Mouse (Mus musculus) liver, embryonic 12.5 days (tissue): Measurements from ENCODE around the gene Trp53rkb. TPM values are rescaled to one million over a fixed set of nuclear protein-coding genes. Genes with fewer than 3 reads are reported as not detected.

Source experiments
- ATAC-seq: fragments of 200-750 bp; cut with Nextera tagmentation; 2 replicates; pipeline ENCODE4 v1.8.0; 2017; ENCODE audit warnings: moderate number of reproducible peaks, mild to moderate bottlenecking, moderate library complexity
- H3K27ac ChIP-seq: fragments of 300-500 bp; sonication (generic); 2 replicates; pipeline ENCODE4 v1.5.1; 2016; ENCODE audit warnings: mild to moderate bottlenecking
- H3K27me3 ChIP-seq: fragments of 300-500 bp; sonication (generic); replicated peaks from 2 replicates; pipeline ENCODE4 v1.6.1; 2016; ENCODE audit warnings: mild to moderate bottlenecking, moderate library complexity
- H3K36me3 ChIP-seq: fragments of 300-500 bp; sonication (generic); 2 replicates; pipeline ENCODE4 v1.6.1; 2016; ENCODE audit warnings: mild to moderate bottlenecking, moderate library complexity
- H3K4me1 ChIP-seq: fragments of 300-500 bp; sonication (generic); 2 replicates; pipeline ENCODE4 v1.6.1; 2016
- H3K4me2 ChIP-seq: fragments of 300-500 bp; sonication (generic); 2 replicates; pipeline ENCODE4 v1.6.1; 2016; ENCODE audit warnings: mild to moderate bottlenecking, moderate library complexity
- H3K4me3 ChIP-seq: fragments of 300-500 bp; sonication (generic); 2 replicates; pipeline ENCODE4 v1.5.1; 2016; ENCODE audit warnings: mild to moderate bottlenecking, moderate library complexity
- H3K9ac ChIP-seq: fragments of 300-500 bp; sonication (generic); 2 replicates; pipeline ENCODE4 v1.6.1; 2016; ENCODE audit warnings: mild to moderate bottlenecking, moderate library complexity
- H3K9me3 ChIP-seq: fragments of 300-500 bp; sonication (generic); replicated peaks from 2 replicates; pipeline ENCODE4 v1.6.1; 2016; ENCODE audit warnings: mild to moderate bottlenecking, moderate library complexity
- WGBS: fragments of 180-500 bp; shearing (Covaris S2); methylation state at CpG from one replicate; pipeline ENCODE4 v1.1.7; 2016; ENCODE audit not compliant: insufficient replicate concordance; 5-methylcytosine and 5-hydroxymethylcytosine counted together
- polyA plus RNA-seq: library from polyadenylated mRNA; unstranded; fragments of >200 nt; fragmentation: Nextera tagmentation; extraction: Ambion mirVana; gene quantifications from 2 replicates; pipeline ENCODE4 v1.2.1, GENCODE M21; 2016

Trp53rkb gene
- polyA plus RNA-seq, 1 experiment from 2014 or later = 5.0 TPM

DNA sequence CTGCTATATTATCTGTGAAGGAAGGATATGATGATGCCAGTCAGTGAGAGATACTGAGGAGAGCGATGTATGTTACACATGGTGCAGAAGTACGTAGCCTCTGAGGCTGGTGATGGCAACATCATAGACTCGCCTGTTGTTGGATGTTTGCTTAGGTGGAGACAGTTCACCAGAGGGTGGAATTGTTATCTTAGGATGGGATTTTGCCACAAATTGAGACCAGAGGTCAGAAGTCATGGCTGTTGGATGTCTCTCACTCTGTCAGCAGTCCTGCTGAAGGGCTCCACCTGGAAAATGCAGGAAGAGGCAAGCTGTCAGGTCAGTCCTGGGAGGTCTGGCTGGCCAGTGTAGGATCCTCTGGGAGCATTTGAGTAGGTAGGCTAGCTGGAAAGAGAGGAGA lies 29.1 kb downstream of the Trp53rkb start:
- no peak; the same call in 1 of the 2 replicates for ATAC-seq
- Histone ChIP-seq H3K4me3 (no peak overlapping the region), H3K27me3 (no peaks in the 10 kb centered on the region), H3K9me3 (no peaks in the 10 kb centered on the region), H3K36me3 (peaks cover 6% of the 10 kb centered on the region), H3K4me1 (peaks cover 49% of the 10 kb centered on the region), H3K9ac (no peak overlapping the region; the same call in 1 of the 2 replicates), H3K4me2 (no peak overlapping the region), H3K27ac (no peak overlapping the region)
- 71% methylated on average over 3 of the region's 3 CpGs for WGBS

DNA sequence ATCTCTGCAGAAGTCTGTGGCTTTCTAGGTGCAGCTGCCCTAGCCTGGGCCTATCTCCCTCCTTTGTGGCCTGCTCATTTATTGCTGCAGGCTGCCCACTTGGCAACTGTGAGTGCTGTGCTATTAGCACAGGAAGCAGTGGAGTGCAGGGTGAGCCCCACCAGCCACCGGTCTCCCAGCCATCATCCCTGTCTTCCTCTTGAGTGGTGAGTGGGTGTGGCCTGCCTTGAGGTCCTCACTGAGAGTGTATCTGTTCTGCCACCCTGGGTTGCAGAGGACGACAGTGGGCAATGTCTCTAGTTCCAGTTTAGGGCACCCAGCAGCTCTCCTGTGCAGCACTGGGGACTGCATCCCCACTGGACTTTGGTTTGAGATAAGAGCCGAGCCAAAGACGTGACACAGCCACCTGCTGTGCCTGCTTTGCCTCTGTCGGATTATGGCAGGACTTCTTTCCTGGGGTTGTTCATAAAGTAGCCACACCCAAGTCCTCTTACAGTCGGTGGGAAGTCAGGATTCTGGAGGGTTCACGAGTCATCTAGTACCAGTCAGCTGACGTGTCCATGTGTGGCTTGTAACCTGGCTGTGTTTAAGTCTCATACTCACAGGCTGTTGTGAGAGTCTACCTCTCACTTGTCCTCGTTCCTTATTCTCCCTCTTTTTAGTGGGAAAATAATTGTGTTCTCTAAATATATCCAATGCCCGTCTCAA lies 29.9 kb downstream of the Trp53rkb start:
- no peaks in the 10 kb centered on the region for H3K9me3 ChIP-seq
- no peak overlapping the region for H3K27ac ChIP-seq
- H3K27me3 ChIP-seq = no peaks in the 10 kb centered on the region
- 0 out of 2 replicates have a peak, but pooled peaks have one; percentile 13 for ATAC-seq
- H3K36me3 ChIP-seq = peaks cover 11% of the 10 kb centered on the region
- no peak overlapping the region for H3K4me3 ChIP-seq
- H3K4me1 ChIP-seq = peaks cover 49% of the 10 kb centered on the region
- no peak overlapping the region; the same call in 1 of the 2 replicates for H3K9ac ChIP-seq
- no peak overlapping the region for H3K4me2 ChIP-seq
- WGBS = 45% methylated on average over 10 of the region's 10 CpGs

GRCm38 (mm10) chr2:166822901-166823300 lies 30.6 kb downstream of the Trp53rkb start:
- Histone ChIP-seq H3K27me3 (no peaks in the 10 kb centered on the region), H3K27ac (no peak overlapping the region), H3K9me3 (no peaks in the 10 kb centered on the region), H3K4me1 (peaks cover 49% of the 10 kb centered on the region), H3K4me3 (no peak overlapping the region), H3K9ac (no peak overlapping the region), H3K36me3 (peaks cover 11% of the 10 kb centered on the region), H3K4me2 (no peak overlapping the region)
- 75% methylated on average over 2 of the region's 2 CpGs for WGBS
- no peak for ATAC-seq

GRCm38 (mm10) chr2:166824386-166824785 lies 32.1 kb downstream of the Trp53rkb start:
- peaks cover 35% of the 10 kb centered on the region for H3K4me1 ChIP-seq
- H3K36me3 ChIP-seq = peaks cover 20% of the 10 kb centered on the region
- H3K9ac ChIP-seq = no peak overlapping the region
- H3K4me2 ChIP-seq = no peak overlapping the region
- H3K9me3 ChIP-seq = no peaks in the 10 kb centered on the region
- WGBS = 79% methylated on average over 5 of the region's 5 CpGs
- H3K4me3 ChIP-seq = no peak overlapping the region
- no peak overlapping the region for H3K27ac ChIP-seq
- no peaks in the 10 kb centered on the region for H3K27me3 ChIP-seq
- ATAC-seq = no peak

DNA sequence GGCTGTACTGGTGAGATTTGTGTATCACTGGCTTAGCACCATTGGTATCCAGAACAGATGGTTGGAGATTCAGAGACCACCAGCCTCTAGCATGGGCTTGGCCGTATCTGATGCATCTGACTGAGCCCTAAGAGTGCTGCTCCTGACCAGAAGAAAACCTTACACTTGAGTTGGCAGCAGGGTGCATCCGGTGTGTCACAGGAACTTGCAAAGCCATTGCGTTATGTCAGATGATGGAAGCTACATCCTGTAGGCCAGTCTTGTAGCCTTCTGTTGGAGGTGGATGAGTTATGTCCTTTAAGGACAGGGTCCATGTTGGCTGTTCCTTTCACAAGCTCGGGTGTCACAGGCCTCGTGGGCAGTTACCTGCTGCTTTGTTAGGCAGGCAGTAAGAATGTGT lies 32.7 kb downstream of the Trp53rkb start:
- Histone ChIP-seq H3K4me3 (no peak overlapping the region), H3K36me3 (peaks cover 26% of the 10 kb centered on the region), H3K4me2 (no peak overlapping the region), H3K9ac (no peak overlapping the region), H3K4me1 (peaks cover 28% of the 10 kb centered on the region), H3K27me3 (no peaks in the 10 kb centered on the region), H3K9me3 (no peaks in the 10 kb centered on the region), H3K27ac (no peak overlapping the region)
- WGBS = 80% methylated on average over 5 of the region's 5 CpGs
- no peak for ATAC-seq

- peaks cover 31% of the 10 kb centered on the region for H3K36me3 ChIP-seq
- no peaks in the 10 kb centered on the region for H3K9me3 ChIP-seq
- H3K4me1 ChIP-seq = peaks cover 12% of the 10 kb centered on the region
- ATAC-seq = no peak
- no peak overlapping the region for H3K4me3 ChIP-seq
- no peaks in the 10 kb centered on the region for H3K27me3 ChIP-seq
- H3K9ac ChIP-seq = no peak overlapping the region
- no peak overlapping the region for H3K27ac ChIP-seq
- no peak overlapping the region for H3K4me2 ChIP-seq
- 67% methylated on average over 8 of the region's 8 CpGs for WGBS
These were observed 34.3 kb downstream of the Trp53rkb start for GRCm38 (mm10) chr2:166826491-166827224.

DNA sequence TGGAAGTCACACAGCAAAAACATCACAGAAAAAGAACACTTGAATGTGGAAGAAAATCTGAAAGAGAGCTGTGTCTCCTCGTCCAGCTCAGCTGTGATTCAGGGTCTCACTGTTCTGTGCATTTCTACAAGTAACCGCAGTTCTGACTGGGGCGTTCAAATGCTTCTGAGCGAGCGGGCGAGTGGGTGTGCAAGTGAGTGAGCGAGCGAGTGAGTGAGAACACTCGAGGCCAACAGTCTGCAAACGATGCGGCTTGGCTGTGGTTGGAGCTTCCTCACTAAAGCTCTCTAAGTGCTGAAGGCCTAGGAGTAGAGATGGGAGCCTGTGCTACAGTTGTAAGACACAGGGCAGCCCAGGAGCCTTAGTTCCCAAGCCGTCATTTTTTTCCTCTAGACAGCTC lies 36.0 kb downstream of the Trp53rkb start:
- no peaks in the 10 kb centered on the region for H3K27me3 ChIP-seq
- 84% methylated on average over 12 of the region's 12 CpGs for WGBS
- no peaks in the 10 kb centered on the region for H3K9me3 ChIP-seq
- H3K9ac ChIP-seq = no peak overlapping the region
- H3K36me3 ChIP-seq = peaks cover 37% of the 10 kb centered on the region
- 0 out of 2 replicates have a peak, but pooled peaks cover 3% of the 10 kb centered on the region for H3K4me1 ChIP-seq
- H3K27ac ChIP-seq = no peak overlapping the region
- H3K4me3 ChIP-seq = no peak overlapping the region
- no peak overlapping the region for H3K4me2 ChIP-seq
- no peak for ATAC-seq

GRCm38 (mm10) chr2:166830350-166830749 lies 38.0 kb downstream of the Trp53rkb start:
- no peak overlapping the region for H3K4me2 ChIP-seq
- H3K4me3 ChIP-seq = no peak overlapping the region
- no peak overlapping the region for H3K27ac ChIP-seq
- whole genome bisulfite sequencing = 86% methylated on average over 5 of the region's 5 CpGs
- 0 out of 2 replicates have a peak, but pooled peaks cover 3% of the 10 kb centered on the region for H3K4me1 ChIP-seq
- no peak for ATAC-seq
- no peak overlapping the region for H3K9ac ChIP-seq
- H3K36me3 ChIP-seq = peaks cover 53% of the 10 kb centered on the region
- no peaks in the 10 kb centered on the region for H3K27me3 ChIP-seq
- H3K9me3 ChIP-seq = no peaks in the 10 kb centered on the region

- H3K27ac ChIP-seq = no peak overlapping the region
- H3K36me3 ChIP-seq = peaks cover 71% of the 10 kb centered on the region
- no peaks in the 10 kb centered on the region for H3K9me3 ChIP-seq
- 82% methylated on average over 2 of the region's 2 CpGs for WGBS
- no peak for ATAC-seq
- no peak overlapping the region for H3K9ac ChIP-seq
- H3K4me2 ChIP-seq = no peak overlapping the region
- H3K4me1 ChIP-seq = no peaks in the 10 kb centered on the region
- H3K27me3 ChIP-seq = no peaks in the 10 kb centered on the region
- H3K4me3 ChIP-seq = no peak overlapping the region
These were observed 41.8 kb downstream of the Trp53rkb start for GRCm38 (mm10) chr2:166834091-166834490.

- Histone ChIP-seq H3K27ac (no peak overlapping the region), H3K36me3 (peaks cover 69% of the 10 kb centered on the region), H3K4me2 (no peak overlapping the region), H3K9me3 (no peaks in the 10 kb centered on the region), H3K27me3 (no peaks in the 10 kb centered on the region), H3K4me1 (no peaks in the 10 kb centered on the region), H3K4me3 (no peak overlapping the region), H3K9ac (no peak overlapping the region)
- 75% methylated on average over 4 of the region's 4 CpGs for WGBS
- ATAC-seq = no peak
These were observed 42.5 kb downstream of the Trp53rkb start for GRCm38 (mm10) chr2:166834796-166835195.

DNA sequence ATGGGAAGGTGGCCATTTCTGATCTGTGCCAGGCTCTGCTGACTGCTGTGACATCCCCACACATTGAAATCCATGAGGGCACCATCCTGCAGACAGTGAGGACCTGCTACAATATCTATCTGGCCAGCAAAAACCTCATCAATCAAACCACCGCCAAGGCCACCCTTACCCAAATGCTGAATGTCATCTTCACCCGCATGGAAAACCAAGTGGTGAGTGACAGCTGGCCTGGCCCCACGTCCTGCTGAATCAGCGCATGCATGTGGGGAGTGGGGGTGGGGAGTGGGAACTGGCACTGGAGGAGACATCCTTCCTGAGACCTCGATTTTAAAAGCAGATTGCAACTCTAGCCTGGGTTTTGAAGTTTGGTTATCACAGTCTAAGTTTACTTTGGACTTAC lies 43.2 kb downstream of the Trp53rkb start:
- no peak overlapping the region for H3K4me3 ChIP-seq
- ATAC-seq = no peak
- no peaks in the 10 kb centered on the region for H3K4me1 ChIP-seq
- H3K4me2 ChIP-seq = no peak overlapping the region
- no peak overlapping the region for H3K27ac ChIP-seq
- 59% methylated on average over 5 of the region's 5 CpGs for WGBS
- peaks cover 68% of the 10 kb centered on the region for H3K36me3 ChIP-seq
- no peak overlapping the region for H3K9ac ChIP-seq
- H3K27me3 ChIP-seq = no peaks in the 10 kb centered on the region
- H3K9me3 ChIP-seq = no peaks in the 10 kb centered on the region

DNA sequence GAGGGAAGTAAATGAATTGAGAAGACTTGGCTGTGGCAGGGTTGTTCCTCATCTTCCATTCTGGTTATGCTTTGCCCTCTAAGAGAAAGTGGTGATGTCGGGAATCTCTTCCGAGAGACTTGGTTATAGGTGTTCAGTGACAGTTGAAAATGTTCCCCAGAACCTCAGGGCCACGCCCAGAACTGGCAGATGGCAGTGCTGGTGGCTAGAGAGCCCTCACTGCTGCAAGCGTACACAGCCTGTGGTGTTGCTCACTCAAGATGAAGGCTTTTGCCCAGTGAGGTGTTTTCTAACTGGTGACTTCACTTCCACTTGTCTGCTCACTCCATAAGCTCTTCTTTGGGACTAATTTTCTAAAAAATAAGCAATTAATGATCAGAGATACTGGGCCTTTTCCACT lies 49.5 kb downstream of the Trp53rkb start:
- WGBS = 75% methylated on average over 4 of the region's 4 CpGs

More for the DNA sequence above, 49.5 kb downstream of the Trp53rkb start:
- no peak for ATAC-seq
- Histone ChIP-seq H3K36me3 (peaks cover 86% of the 10 kb centered on the region), H3K4me1 (no peaks in the 10 kb centered on the region), H3K9ac (no peak overlapping the region), H3K27ac (no peak overlapping the region), H3K4me3 (no peak overlapping the region), H3K27me3 (no peaks in the 10 kb centered on the region), H3K4me2 (no peak overlapping the region), H3K9me3 (no peaks in the 10 kb centered on the region)
